Mouse (Mus musculus): ENCODE measurements around the gene Flot2. TPM values are rescaled to one million over a fixed set of nuclear protein-coding genes. Genes with fewer than 3 reads are reported as not detected.

Gene Flot2
- polyA plus RNA-seq, 1 experiment = 5.4 TPM

GRCm38 (mm10) chr11:78094137-78094503, 56.4 kb downstream of the Flot2 start:
- Histone ChIP-seq H3K36me3 (ENCODE audit: control insufficient read depth) (no peaks in the 10 kb centered on the region), H3K4me3 (replicated peaks) (peak overlapping the region; percentile 80), H3K4me1 (ENCODE audit: control insufficient read depth) (peaks cover 27% of the 10 kb centered on the region), H3K9me3 (ENCODE audit: control insufficient read depth, low read length) (no peaks in the 10 kb centered on the region), H3K27me3 (ENCODE audit: control insufficient read depth) (peaks cover 13% of the 10 kb centered on the region)
- TF ChIP-seq TAL1 (IDR thresholded peaks at IDR 0.05; ENCODE audit: low read length) (no peak), GATA1 (IDR thresholded peaks at IDR 0.05; ENCODE audit: low read length) (no peak)

GRCm38 (mm10) chr11:78094504-78095143, 56.9 kb downstream of the Flot2 start, which contains the start of gene Fam222b:
TSS of gene Fam222b (plus strand) at chr11:78094660.
- Histone ChIP-seq H3K9me3 (ENCODE audit: control insufficient read depth, low read length) (no peaks in the 10 kb centered on the region), H3K27me3 (ENCODE audit: control insufficient read depth) (peaks cover 13% of the 10 kb centered on the region), H3K36me3 (ENCODE audit: control insufficient read depth) (no peaks in the 10 kb centered on the region), H3K4me1 (ENCODE audit: control insufficient read depth) (peaks cover 27% of the 10 kb centered on the region), H3K4me3 (replicated peaks) (peak within 1 kb of the TSS; percentile 80)
- no peak for TF ChIP-seq TAL1 (IDR thresholded peaks at IDR 0.05; ENCODE audit: low read length)
- no peak for TF ChIP-seq GATA1 (IDR thresholded peaks at IDR 0.05; ENCODE audit: low read length)

DNA sequence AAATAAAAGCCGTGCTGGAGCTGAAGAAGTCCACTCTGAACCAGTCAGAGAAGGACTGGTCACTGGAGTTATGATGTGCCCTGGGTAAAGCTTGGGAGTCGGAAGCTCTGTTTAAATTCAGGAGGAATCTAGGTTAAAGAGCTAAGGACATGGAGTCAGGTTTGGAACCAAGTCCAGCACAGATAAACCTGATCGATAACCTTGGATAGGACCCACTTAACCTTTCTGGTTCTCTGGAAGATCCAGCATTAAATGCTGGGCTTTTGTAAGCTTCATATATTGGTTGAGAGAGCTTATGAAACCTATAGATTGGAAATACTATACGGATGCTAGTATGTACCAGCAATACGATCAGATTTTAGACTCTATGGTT, 57.4 kb downstream of the Flot2 start:
- Histone ChIP-seq H3K4me1 (ENCODE audit: control insufficient read depth) (peaks cover 27% of the 10 kb centered on the region), H3K4me3 (replicated peaks) (peak overlapping the region; percentile 80), H3K27me3 (ENCODE audit: control insufficient read depth) (peaks cover 13% of the 10 kb centered on the region), H3K9me3 (ENCODE audit: control insufficient read depth, low read length) (no peaks in the 10 kb centered on the region), H3K36me3 (ENCODE audit: control insufficient read depth) (no peaks in the 10 kb centered on the region)
- TF ChIP-seq TAL1 (IDR thresholded peaks at IDR 0.05; ENCODE audit: low read length) (no peak), GATA1 (IDR thresholded peaks at IDR 0.05; ENCODE audit: low read length) (no peak)

DNA sequence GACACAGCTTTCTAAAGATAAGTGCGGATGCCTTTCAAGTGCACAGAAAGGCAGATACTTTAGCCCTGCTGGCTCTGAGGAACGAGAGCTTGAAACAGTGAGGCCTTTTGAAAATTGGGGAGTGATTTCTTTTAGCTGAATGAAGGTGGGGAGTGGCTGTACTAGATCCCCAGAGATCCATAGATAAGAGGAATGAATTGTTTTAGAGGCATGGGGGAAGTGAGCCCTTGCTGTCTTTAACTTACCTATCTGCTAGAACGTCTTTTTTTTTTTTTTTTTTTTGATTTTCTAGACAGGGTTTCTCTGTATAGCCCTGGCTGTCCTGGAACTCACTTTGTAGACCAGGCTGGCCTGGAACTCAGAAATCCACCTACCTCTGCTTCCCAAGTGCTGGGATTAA, 59.3 kb downstream of the Flot2 start:
- Histone ChIP-seq H3K9me3 (ENCODE audit: control insufficient read depth, low read length) (no peaks in the 10 kb centered on the region), H3K36me3 (ENCODE audit: control insufficient read depth) (peaks cover 8% of the 10 kb centered on the region), H3K4me1 (ENCODE audit: control insufficient read depth) (peaks cover 38% of the 10 kb centered on the region), H3K27me3 (ENCODE audit: control insufficient read depth) (peaks cover 13% of the 10 kb centered on the region), H3K4me3 (replicated peaks) (no peak overlapping the region)
- TF ChIP-seq TAL1 (IDR thresholded peaks at IDR 0.05; ENCODE audit: low read length) (no peak), GATA1 (IDR thresholded peaks at IDR 0.05; ENCODE audit: low read length) (no peak)

- Histone ChIP-seq H3K4me3 (replicated peaks) (no peak overlapping the region), H3K4me1 (ENCODE audit: control insufficient read depth) (peaks cover 39% of the 10 kb centered on the region), H3K9me3 (ENCODE audit: control insufficient read depth, low read length) (no peaks in the 10 kb centered on the region), H3K36me3 (ENCODE audit: control insufficient read depth) (peaks cover 8% of the 10 kb centered on the region), H3K27me3 (ENCODE audit: control insufficient read depth) (peaks cover 1% of the 10 kb centered on the region; the same call in 1 of the 2 replicates)
- no peak for TF ChIP-seq TAL1 (IDR thresholded peaks at IDR 0.05; ENCODE audit: low read length)
- TF ChIP-seq GATA1 (IDR thresholded peaks at IDR 0.05; ENCODE audit: low read length) = no peak
These were observed 63.0 kb downstream of the Flot2 start for GRCm38 (mm10) chr11:78100746-78101145.

GRCm38 (mm10) chr11:78102142-78102541, 64.4 kb downstream of the Flot2 start:
- no peaks in the 10 kb centered on the region for H3K9me3 ChIP-seq (ENCODE audit: control insufficient read depth, low read length)
- TF ChIP-seq GATA1 (IDR thresholded peaks at IDR 0.05; ENCODE audit: low read length) (no peak), TAL1 (IDR thresholded peaks at IDR 0.05; ENCODE audit: low read length) (no peak)
- H3K36me3 ChIP-seq (ENCODE audit: control insufficient read depth) = peaks cover 8% of the 10 kb centered on the region
- H3K4me3 ChIP-seq (replicated peaks) = no peak overlapping the region
- peaks cover 33% of the 10 kb centered on the region for H3K4me1 ChIP-seq (ENCODE audit: control insufficient read depth)
- H3K27me3 ChIP-seq (ENCODE audit: control insufficient read depth) = no peaks in the 10 kb centered on the region

DNA sequence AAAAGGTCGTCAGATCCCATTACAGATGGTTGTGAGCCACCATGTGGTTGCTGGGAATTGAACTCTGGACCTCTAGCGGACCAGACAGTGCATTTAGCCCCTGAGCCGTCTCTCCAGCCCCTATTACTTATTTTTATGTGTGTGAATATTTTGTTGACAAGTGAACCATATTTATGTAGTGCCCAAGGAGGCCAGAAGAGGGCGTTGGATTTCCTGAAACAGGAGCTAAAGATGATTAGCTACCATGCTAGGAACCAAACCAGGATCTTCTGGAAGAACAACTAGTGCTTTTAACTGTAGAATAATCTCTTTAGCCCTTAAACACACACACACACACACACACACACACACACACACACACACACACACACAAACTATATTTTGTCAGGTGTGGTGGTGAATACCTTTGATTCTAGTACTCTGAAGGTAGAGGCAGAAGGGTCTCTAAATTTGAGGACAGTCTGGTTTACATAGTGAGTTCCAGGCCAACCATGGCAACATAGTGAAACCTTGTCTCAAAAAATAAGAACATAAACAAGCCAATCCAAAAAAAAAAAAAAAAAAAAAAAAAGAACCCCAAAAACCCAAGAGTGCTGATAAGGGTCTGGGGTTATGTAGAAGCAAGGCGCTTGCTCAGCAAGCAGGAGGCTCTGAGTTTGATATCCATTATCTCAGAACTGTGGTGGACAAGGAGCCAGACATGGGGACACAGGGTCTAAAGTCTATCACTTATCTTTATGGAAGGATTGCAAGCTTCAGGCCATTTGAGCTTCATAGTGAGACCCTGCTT, 65.4 kb downstream of the Flot2 start:
- Histone ChIP-seq H3K9me3 (ENCODE audit: control insufficient read depth, low read length) (no peaks in the 10 kb centered on the region), H3K27me3 (ENCODE audit: control insufficient read depth) (no peaks in the 10 kb centered on the region), H3K4me1 (ENCODE audit: control insufficient read depth) (peaks cover 30% of the 10 kb centered on the region), H3K36me3 (ENCODE audit: control insufficient read depth) (peaks cover 8% of the 10 kb centered on the region), H3K4me3 (replicated peaks) (no peak overlapping the region)
- TF ChIP-seq GATA1 (IDR thresholded peaks at IDR 0.05; ENCODE audit: low read length) (no peak), TAL1 (IDR thresholded peaks at IDR 0.05; ENCODE audit: low read length) (no peak)

- no peak for TF ChIP-seq GATA1 (IDR thresholded peaks at IDR 0.05; ENCODE audit: low read length)
- no peak for TF ChIP-seq TAL1 (IDR thresholded peaks at IDR 0.05; ENCODE audit: low read length)
- H3K4me3 ChIP-seq (replicated peaks) = no peak overlapping the region
- H3K36me3 ChIP-seq (ENCODE audit: control insufficient read depth) = peaks cover 8% of the 10 kb centered on the region
- H3K9me3 ChIP-seq (ENCODE audit: control insufficient read depth, low read length) = no peaks in the 10 kb centered on the region
- H3K27me3 ChIP-seq (ENCODE audit: control insufficient read depth) = no peaks in the 10 kb centered on the region
- peaks cover 30% of the 10 kb centered on the region for H3K4me1 ChIP-seq (ENCODE audit: control insufficient read depth)
These were observed 66.8 kb downstream of the Flot2 start for GRCm38 (mm10) chr11:78104501-78104900.

Other genes starting within 250 kb of the Flot2 start
- gene Pipox, start 143.8 kb upstream of the Flot2 start, polyA plus RNA-seq (2012) = not detected in 2 replicates
- 0.02 TPM in 1 of 2 replicates, not detected in the other for gene Sez6, start 107.1 kb upstream of the Flot2 start, polyA plus RNA-seq (2012)
- gene Phf12, start 55.2 kb upstream of the Flot2 start, polyA plus RNA-seq (2012) = 16.6 and 19.3 TPM in 2 replicates
- gene Dhrs13, start 5.7 kb upstream of the Flot2 start, polyA plus RNA-seq (2012) = 4.7 and 5.1 TPM in 2 replicates
- 0.14 and 0.29 TPM in 2 replicates for gene Eral1, start 42.5 kb downstream of the Flot2 start, polyA plus RNA-seq (2012)
- gene Fam222b, start 56.7 kb downstream of the Flot2 start, polyA plus RNA-seq (2012) = 0.77 and 0.78 TPM in 2 replicates
- 7.2 and 9.4 TPM in 2 replicates for gene Traf4, start 127.7 kb downstream of the Flot2 start, polyA plus RNA-seq (2012)
- gene Nek8, start 138.7 kb downstream of the Flot2 start, polyA plus RNA-seq (2012) = 1.7 and 2.0 TPM in 2 replicates
- 91.9 and 97.7 TPM in 2 replicates for gene Tlcd1, start 138.8 kb downstream of the Flot2 start, polyA plus RNA-seq (2012)
- 168 and 429 TPM in 2 replicates for gene Rpl23a, start 145.7 kb downstream of the Flot2 start, polyA plus RNA-seq (2012)
- gene Rab34, start 150.5 kb downstream of the Flot2 start, polyA plus RNA-seq (2012) = 0.13 and 0.26 TPM in 2 replicates
- gene Proca1, start 155.5 kb downstream of the Flot2 start, polyA plus RNA-seq (2012) = not detected in 2 replicates
- 0.32 and 0.49 TPM in 2 replicates for gene Sdf2, start 207.8 kb downstream of the Flot2 start, polyA plus RNA-seq (2012)
- gene Supt6, start 208.1 kb downstream of the Flot2 start, polyA plus RNA-seq (2012) = 9.4 and 11.6 TPM in 2 replicates
- 0.97 and 2.3 TPM in 2 replicates for gene 2610507B11Rik, start 223.8 kb downstream of the Flot2 start, polyA plus RNA-seq (2012)

Measured in erythroblast, embryonic 14.5 days (primary cell).